Mouse (Mus musculus) cerebellum, adult 9-11 months (tissue): ENCODE results near the gene Cep44.

ENCODE experiments used
- DNase-seq: peaks from one replicate; pipeline ENCODE4 v3.0.0; 2022

The Cep44 gene

GRCm38 (mm10) chr8:56550558-56551360, at the start of gene Cep44, which contains the start of gene Fbxo8:
Gene Cep44, minus strand, starts transcription at chr8:56551047.
Gene Fbxo8, plus strand, starts transcription at chr8:56551090.
- DNase-seq: peak; percentile 85

- DNase-seq: no peak
Measured at GRCm38 (mm10) chr8:56591502-56591901, 40.7 kb upstream of the Cep44 start.

- no peak for DNase-seq
Measured at GRCm38 (mm10) chr8:56591084-56591483, 40.2 kb upstream of the Cep44 start.

GRCm38 (mm10) chr8:56589004-56589403, 38.2 kb upstream of the Cep44 start:
- DNase-seq: no peak

DNA sequence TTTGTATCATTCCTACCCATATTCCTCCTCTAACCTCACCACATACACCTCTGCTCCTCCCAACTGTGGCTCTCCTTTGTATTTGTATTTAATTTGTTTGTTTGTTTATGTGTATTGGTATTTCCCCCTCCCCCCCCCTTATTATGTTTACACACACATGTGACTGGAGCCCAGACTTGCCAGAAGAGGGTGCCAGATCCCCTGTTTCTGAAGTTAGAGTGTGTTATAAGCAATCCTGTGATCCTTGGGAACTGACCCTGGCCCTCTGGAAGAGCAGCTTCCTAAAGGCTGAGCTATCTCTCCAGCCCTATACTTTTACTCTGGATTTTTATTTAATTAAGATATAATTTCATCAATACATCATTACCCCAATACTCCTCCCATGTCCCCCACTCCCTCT, 32.0 kb upstream of the Cep44 start:
- no peak for DNase-seq

- no peak for DNase-seq
Measured at GRCm38 (mm10) chr8:56580918-56581317, 30.1 kb upstream of the Cep44 start.

GRCm38 (mm10) chr8:56566856-56567255, 16.0 kb upstream of the Cep44 start:
- no peak for DNase-seq

DNA sequence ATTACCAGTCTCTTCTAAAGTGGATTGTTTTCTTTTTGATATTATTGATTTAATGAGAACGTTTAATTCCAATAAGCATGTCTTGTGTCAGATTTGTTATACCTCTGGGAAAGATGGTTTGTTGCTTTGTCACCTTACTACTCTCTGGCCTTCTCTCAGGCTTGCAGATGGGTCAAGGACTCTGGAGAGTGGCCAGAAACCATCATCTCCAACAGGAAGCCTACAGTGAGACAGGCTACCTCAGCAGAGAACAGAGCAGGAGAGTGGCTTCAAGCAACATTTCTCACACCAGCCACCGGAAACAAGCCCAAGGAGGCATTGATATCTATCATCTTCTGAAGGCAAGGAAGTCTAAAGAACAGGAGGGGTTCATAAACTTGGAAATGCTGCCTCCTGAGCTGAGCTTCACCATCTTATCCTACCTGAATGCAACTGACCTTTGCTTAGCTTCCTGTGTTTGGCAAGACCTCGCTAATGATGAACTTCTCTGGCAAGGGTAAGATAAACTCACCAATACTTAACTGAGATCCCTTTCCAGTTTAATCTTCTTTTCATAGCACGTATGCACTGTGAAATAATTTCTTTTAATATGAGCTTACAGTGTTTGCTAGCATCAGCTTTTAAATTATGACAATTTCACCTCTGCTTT, 13.7 kb upstream of the Cep44 start:
- peak; percentile 47 for DNase-seq

- no peak for DNase-seq
Measured at GRCm38 (mm10) chr8:56552551-56553103, 1.8 kb upstream of the Cep44 start.

GRCm38 (mm10) chr8:56552045-56552444, 1.2 kb upstream of the Cep44 start:
- DNase-seq: peak; percentile 11

DNA sequence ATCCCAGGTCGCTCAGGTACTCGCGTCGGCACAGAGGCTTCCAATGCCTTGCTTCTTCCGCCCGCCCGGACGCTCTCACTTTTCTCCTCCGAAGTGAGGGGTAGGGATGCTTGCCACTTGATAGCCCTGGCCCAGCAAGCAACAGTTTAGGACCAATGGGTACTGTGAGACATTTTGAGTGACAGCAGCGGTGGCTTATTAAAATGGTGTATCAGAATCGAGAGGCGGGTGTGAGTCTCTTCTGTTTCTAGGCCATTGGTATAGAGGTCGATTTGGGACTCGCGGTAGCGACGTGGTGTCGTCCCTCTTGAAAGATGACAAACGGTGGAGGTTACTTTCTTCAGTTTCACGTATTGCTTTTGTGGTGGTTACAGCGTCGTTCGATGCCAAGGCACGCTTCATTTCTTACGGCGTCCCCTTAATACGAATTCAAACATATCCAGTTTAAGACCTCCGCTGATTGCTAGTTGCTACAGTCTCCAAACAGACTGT, 560 bp upstream of the Cep44 start:
- peak; percentile 91 for DNase-seq

- no peak for DNase-seq
Measured at GRCm38 (mm10) chr8:56547866-56548265, 3.0 kb downstream of the Cep44 start.

DNA sequence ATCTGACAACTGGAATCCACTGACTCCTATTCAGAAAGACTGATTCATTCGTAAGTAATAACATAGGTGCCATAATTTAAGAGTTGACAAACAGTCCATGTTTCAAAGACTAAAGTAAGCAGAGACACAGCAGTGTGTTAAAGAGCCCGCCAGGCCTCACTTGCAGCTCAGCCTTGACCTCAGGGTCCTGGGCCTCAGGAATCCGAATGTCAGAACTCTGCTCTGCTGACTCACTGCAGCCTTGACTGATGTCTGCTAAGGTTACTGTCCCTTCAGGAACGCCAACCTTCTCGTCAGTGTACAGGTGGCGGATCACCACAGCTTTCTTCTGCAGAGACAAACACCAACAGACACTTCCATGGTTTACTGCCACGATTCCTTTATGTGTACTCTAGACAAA, 10.1 kb downstream of the Cep44 start:
- no peak for DNase-seq

- no peak for DNase-seq
Measured at GRCm38 (mm10) chr8:56530359-56530758, 20.5 kb downstream of the Cep44 start.

GRCm38 (mm10) chr8:56528869-56529268, 22.0 kb downstream of the Cep44 start:
- no peak for DNase-seq

DNA sequence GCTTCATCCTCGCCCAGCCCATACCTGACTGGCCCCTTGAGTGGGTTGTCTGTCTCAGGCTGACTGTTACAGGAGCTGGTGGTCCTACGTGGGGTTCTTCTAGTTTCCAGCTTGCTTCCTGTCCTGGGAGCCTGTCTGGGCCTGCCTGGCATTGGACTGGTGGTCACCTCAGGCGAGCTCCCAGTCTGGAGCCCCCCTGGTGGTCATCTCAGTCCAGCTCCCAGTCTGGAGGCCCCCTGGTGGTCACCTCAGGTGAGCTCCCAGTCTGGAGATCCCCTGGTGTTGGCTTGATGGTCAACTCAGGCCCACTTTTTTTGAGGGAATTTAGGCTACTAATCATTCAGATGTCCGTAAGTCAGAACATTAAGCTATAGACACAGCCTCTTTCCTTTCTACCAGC, 29.8 kb downstream of the Cep44 start:
- DNase-seq: no peak

- DNase-seq: no peak
Measured at GRCm38 (mm10) chr8:56520249-56520648, 30.6 kb downstream of the Cep44 start.

- no peak for DNase-seq
Measured at GRCm38 (mm10) chr8:56518848-56519247, 32.0 kb downstream of the Cep44 start.

- no peak for DNase-seq
Measured at GRCm38 (mm10) chr8:56508952-56509479, 41.8 kb downstream of the Cep44 start.

- no peak for DNase-seq
Measured at GRCm38 (mm10) chr8:56508318-56508951, 42.4 kb downstream of the Cep44 start.

GRCm38 (mm10) chr8:56501911-56502310, 48.9 kb downstream of the Cep44 start:
- no peak for DNase-seq

GRCm38 (mm10) chr8:56489496-56489895, 61.4 kb downstream of the Cep44 start:
- DNase-seq: no peak

GRCm38 (mm10) chr8:56486006-56486405, 64.8 kb downstream of the Cep44 start:
- DNase-seq: no peak
